Mouse (Mus musculus) forebrain, embryonic 14.5 days (tissue): ENCODE results near the gene Dnajc16. TPM values are rescaled to one million over a fixed set of nuclear protein-coding genes. Genes with fewer than 3 reads are reported as not detected.

ENCODE experiments used
- ATAC-seq: fragments of 200-750 bp; cut with Nextera tagmentation; 2 replicates; pipeline ENCODE4 v1.8.0; 2017; ENCODE audit warnings: mild to moderate bottlenecking, moderate library complexity
- DNase-seq: peaks from one replicate; pipeline ENCODE4 v3.0.0-alpha.2; 2015; ENCODE audit warnings: low spot score
- H3K27ac ChIP-seq: fragments of 300-500 bp; sonication (generic); 2 replicates; pipeline ENCODE4 v1.5.1; 2014; ENCODE audit warnings: low read depth, mild to moderate bottlenecking, control low read depth, low read length, moderate library complexity
- H3K27me3 ChIP-seq: fragments of 300-500 bp; sonication (generic); replicated peaks from 2 replicates; pipeline ENCODE4 v1.6.1; 2014; ENCODE audit warnings: low read length, control low read depth, mixed read lengths; ENCODE audit not compliant: control insufficient read depth, insufficient read depth
- H3K36me3 ChIP-seq: fragments of 300-500 bp; sonication (generic); 2 replicates; pipeline ENCODE4 v1.6.1; 2014; ENCODE audit warnings: low read length, control low read depth; ENCODE audit not compliant: control insufficient read depth, insufficient read depth
- H3K4me1 ChIP-seq: fragments of 300-500 bp; sonication (generic); 2 replicates; pipeline ENCODE4 v1.6.1; 2014; ENCODE audit warnings: antibody characterized with exemption, low read length, control low read depth; ENCODE audit not compliant: control insufficient read depth, insufficient read depth
- H3K4me2 ChIP-seq: fragments of 300-500 bp; sonication (generic); 2 replicates; pipeline ENCODE4 v1.6.1; 2014; ENCODE audit warnings: mild to moderate bottlenecking, control low read depth, low read length
- H3K4me3 ChIP-seq: fragments of 300-500 bp; sonication (generic); 2 replicates; pipeline ENCODE4 v1.5.1; 2014; ENCODE audit warnings: low read depth, low read length, control low read depth
- H3K9ac ChIP-seq: fragments of 300-500 bp; sonication (generic); 2 replicates; pipeline ENCODE4 v1.6.1; 2014; ENCODE audit warnings: mild to moderate bottlenecking, low read length, control low read depth, moderate library complexity
- H3K9me3 ChIP-seq: fragments of 300-500 bp; sonication (generic); replicated peaks from 2 replicates; pipeline ENCODE4 v1.6.1; 2016; ENCODE audit warnings: low read length, control low read depth, mixed read lengths; ENCODE audit not compliant: control insufficient read depth
- WGBS: fragments of 180-500 bp; shearing (Covaris S2); extraction: QIAGEN DNeasy Blood & Tissue Kit; methylation state at CpG from one replicate; pipeline ENCODE4 v1.1.7; 2014; 5-methylcytosine and 5-hydroxymethylcytosine counted together
- polyA plus RNA-seq: library from polyadenylated mRNA; unstranded; fragments of >200 nt; fragmentation: Nextera tagmentation; extraction: Ambion mirVana; gene quantifications from 2 replicates; pipeline ENCODE4 v1.2.1, GENCODE M21; 2014

Dnajc16 gene
- polyA plus RNA-seq, result 3.6 and 4.6 TPM in 2 replicates

- peak within 1 kb of the TSS; percentile 74 for H3K27ac ChIP-seq
- 1% methylated on average over 41 of the region's 42 CpGs for WGBS
- H3K9ac ChIP-seq, result peak within 1 kb of the TSS; percentile 95
- ATAC-seq (peak; percentile 93), DNase-seq (peak; percentile 100)
- peaks cover 13% of the 10 kb centered on the region for H3K4me1 ChIP-seq
- H3K36me3 ChIP-seq, result peaks cover 23% of the 10 kb centered on the region
- no peaks in the 10 kb centered on the region for H3K9me3 ChIP-seq
- peak within 1 kb of the TSS; percentile 82 for H3K4me2 ChIP-seq
- H3K27me3 ChIP-seq, result no peaks in the 10 kb centered on the region
- peak within 1 kb of the TSS; percentile 95 for H3K4me3 ChIP-seq
Observed at GRCm38 (mm10) chr4:141790524-141790990, at the start of gene Dnajc16. Gene Dnajc16 (minus strand): TSS chr4:141790931.

- no peak overlapping the region for H3K27ac ChIP-seq
- H3K4me2 ChIP-seq, result no peak overlapping the region
- H3K36me3 ChIP-seq, result no peaks in the 10 kb centered on the region
- no peaks in the 10 kb centered on the region for H3K4me1 ChIP-seq
- 66% methylated on average over 5 of the region's 5 CpGs for WGBS
- no peak overlapping the region for H3K9ac ChIP-seq
- ATAC-seq, result no peak
- no peak overlapping the region for H3K4me3 ChIP-seq
- no peaks in the 10 kb centered on the region for H3K27me3 ChIP-seq
- no peak for DNase-seq
- H3K9me3 ChIP-seq, result no peaks in the 10 kb centered on the region
Observed at GRCm38 (mm10) chr4:141834536-141835095, 43.9 kb upstream of the Dnajc16 start.

DNA sequence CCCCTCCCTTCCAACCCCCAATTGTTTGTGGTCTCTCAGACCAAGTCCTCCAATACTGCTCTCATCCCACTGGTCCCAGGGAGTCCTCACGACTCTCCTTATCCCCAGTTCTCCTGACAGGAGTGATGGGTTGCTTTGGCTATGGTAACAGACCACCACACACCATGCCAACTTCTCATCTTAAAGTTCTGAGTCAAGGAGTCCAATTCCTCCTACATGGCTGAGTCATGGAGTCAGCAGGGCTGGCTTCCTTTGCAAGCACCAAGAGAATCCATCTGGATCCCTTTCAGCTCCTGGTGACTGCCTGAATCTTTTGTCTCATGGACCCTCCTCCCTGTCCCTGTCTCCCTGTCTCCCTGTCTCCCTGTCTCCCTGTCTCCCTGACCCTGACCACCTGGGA lies 43.2 kb upstream of the Dnajc16 start:
- 55% methylated on average over 1 of the region's 1 CpGs for WGBS

DNA sequence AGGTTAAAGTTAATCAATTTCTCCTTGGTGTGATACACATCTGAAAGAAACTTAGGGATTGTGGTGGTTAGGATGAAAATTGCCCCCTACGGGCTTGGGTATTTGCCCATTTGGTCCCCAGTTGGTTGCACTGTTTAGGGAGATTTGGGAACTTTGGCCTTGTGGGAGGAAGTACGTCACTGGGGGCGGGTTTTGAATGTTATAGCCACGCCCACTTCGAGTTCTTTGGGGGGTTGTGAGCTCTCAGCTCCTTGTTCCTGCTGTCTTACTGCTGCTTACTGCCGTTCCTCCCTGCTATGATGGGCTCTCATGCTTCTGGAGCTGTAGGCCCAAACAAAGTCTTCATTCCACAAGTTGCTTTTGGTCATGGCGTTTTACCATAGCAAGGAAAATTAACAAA lies 40.6 kb upstream of the Dnajc16 start:
- DNase-seq (no peak), ATAC-seq (no peak)
- WGBS, result 83% methylated on average over 7 of the region's 7 CpGs
- Histone ChIP-seq H3K9ac (no peak overlapping the region), H3K4me2 (no peak overlapping the region), H3K27me3 (no peaks in the 10 kb centered on the region), H3K4me1 (no peaks in the 10 kb centered on the region), H3K9me3 (no peaks in the 10 kb centered on the region), H3K27ac (no peak overlapping the region), H3K36me3 (no peaks in the 10 kb centered on the region), H3K4me3 (no peak overlapping the region)

More for the DNA sequence above, 43.2 kb upstream of the Dnajc16 start:
- no peaks in the 10 kb centered on the region for H3K36me3 ChIP-seq
- no peaks in the 10 kb centered on the region for H3K4me1 ChIP-seq
- no peaks in the 10 kb centered on the region for H3K27me3 ChIP-seq
- DNase-seq (no peak), ATAC-seq (no peak)
- no peaks in the 10 kb centered on the region for H3K9me3 ChIP-seq
- H3K27ac ChIP-seq, result no peak overlapping the region
- no peak overlapping the region for H3K4me3 ChIP-seq
- H3K9ac ChIP-seq, result no peak overlapping the region
- H3K4me2 ChIP-seq, result no peak overlapping the region

DNA sequence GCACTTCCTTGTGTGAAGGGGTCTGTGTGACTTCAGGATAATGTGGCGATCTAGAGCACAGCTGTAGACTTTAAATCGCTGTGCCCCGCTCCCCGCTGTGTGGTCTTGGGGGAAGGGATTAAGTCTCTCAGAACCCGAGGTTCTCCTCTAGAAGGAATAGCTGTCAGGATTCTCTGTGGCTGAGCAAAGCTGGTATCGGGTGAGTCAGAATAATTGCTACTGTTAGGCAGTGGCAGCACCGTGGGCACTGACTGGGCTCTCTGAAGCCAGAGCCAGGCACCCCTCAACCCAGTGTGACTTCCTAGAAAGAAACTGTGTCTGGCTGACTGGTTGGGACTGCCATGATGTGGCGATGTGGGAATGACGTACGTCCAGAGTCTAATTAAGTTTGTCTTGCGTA lies 39.6 kb upstream of the Dnajc16 start:
- WGBS, result 48% methylated on average over 11 of the region's 11 CpGs
- no peak for ATAC-seq

DNA sequence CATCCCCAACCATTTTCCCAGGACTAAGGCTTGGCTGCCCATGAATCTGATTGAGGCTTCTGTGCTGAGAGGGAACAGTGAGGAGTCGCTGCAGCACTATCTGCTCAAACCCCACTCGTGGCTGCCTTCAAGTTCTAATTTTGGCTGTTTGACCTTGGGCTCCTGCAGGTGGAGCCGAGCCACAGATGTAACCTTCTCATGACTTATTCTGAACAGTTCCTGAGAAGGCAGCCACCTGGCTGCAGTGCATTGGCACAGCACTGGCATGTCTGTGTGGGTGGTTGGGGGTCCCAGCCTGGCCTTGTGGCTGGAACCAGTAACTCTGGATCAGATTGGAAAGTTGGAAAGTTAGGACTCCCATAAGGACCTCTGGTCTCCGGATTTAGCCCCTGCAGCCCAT lies 37.4 kb upstream of the Dnajc16 start:
- Histone ChIP-seq H3K9me3 (no peaks in the 10 kb centered on the region), H3K4me3 (no peak overlapping the region), H3K4me2 (no peak overlapping the region), H3K27me3 (no peaks in the 10 kb centered on the region), H3K9ac (no peak overlapping the region), H3K4me1 (no peaks in the 10 kb centered on the region), H3K36me3 (no peaks in the 10 kb centered on the region), H3K27ac (no peak overlapping the region)
- DNase-seq (no peak), ATAC-seq (no peak)
- 80% methylated on average over 4 of the region's 4 CpGs for WGBS

More for the DNA sequence above, 39.6 kb upstream of the Dnajc16 start:
- no peak overlapping the region for H3K27ac ChIP-seq
- H3K36me3 ChIP-seq, result no peaks in the 10 kb centered on the region
- H3K27me3 ChIP-seq, result no peaks in the 10 kb centered on the region
- DNase-seq, result no peak
- no peak overlapping the region for H3K4me2 ChIP-seq
- no peaks in the 10 kb centered on the region for H3K4me1 ChIP-seq
- H3K9ac ChIP-seq, result no peak overlapping the region
- H3K4me3 ChIP-seq, result no peak overlapping the region
- H3K9me3 ChIP-seq, result no peaks in the 10 kb centered on the region

DNA sequence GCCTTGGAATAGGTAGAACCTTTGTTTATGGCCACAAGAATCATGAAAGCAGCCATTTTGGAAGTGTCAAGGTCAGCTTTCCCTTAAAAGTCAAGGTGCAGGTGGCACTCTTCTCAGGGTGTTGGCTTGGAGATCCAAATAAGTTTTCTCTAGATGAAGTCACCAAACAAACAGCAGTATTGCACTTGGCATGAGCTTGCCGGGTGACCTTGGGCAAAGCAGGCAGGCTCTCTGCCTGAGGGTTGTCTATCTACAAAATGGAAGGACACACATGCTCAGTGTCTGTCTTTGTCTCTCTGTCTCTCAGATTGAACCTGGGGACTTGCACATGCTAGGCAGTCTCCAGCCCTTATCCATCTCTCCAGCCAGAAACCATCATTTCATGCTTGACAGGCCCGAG lies 36.7 kb upstream of the Dnajc16 start:
- no peak overlapping the region for H3K27ac ChIP-seq
- no peaks in the 10 kb centered on the region for H3K36me3 ChIP-seq
- H3K27me3 ChIP-seq, result no peaks in the 10 kb centered on the region
- ATAC-seq (no peak), DNase-seq (no peak)
- H3K9ac ChIP-seq, result no peak overlapping the region
- no peak overlapping the region for H3K4me2 ChIP-seq
- H3K4me1 ChIP-seq, result no peaks in the 10 kb centered on the region
- H3K9me3 ChIP-seq, result no peaks in the 10 kb centered on the region
- 92% methylated on average over 2 of the region's 2 CpGs for WGBS
- no peak overlapping the region for H3K4me3 ChIP-seq

GRCm38 (mm10) chr4:141826060-141826459 lies 35.3 kb upstream of the Dnajc16 start, which contains the start of gene Cela2a:
Gene Cela2a (minus strand): TSS chr4:141826160.
- DNase-seq (no peak), ATAC-seq (no peak)
- Histone ChIP-seq H3K4me1 (no peaks in the 10 kb centered on the region), H3K27me3 (no peaks in the 10 kb centered on the region), H3K9ac (no peak within 1 kb of the TSS), H3K36me3 (no peaks in the 10 kb centered on the region), H3K4me3 (no peak within 1 kb of the TSS), H3K4me2 (no peak within 1 kb of the TSS), H3K9me3 (no peaks in the 10 kb centered on the region), H3K27ac (no peak within 1 kb of the TSS)
- WGBS, result 67% methylated on average over 5 of the region's 5 CpGs

- H3K27me3 ChIP-seq, result no peaks in the 10 kb centered on the region
- no peaks in the 10 kb centered on the region for H3K9me3 ChIP-seq
- WGBS, result 72% methylated on average over 3 of the region's 3 CpGs
- H3K4me3 ChIP-seq, result no peak overlapping the region
- H3K4me2 ChIP-seq, result no peak overlapping the region
- H3K36me3 ChIP-seq, result no peaks in the 10 kb centered on the region
- H3K27ac ChIP-seq, result no peak overlapping the region
- H3K4me1 ChIP-seq, result no peaks in the 10 kb centered on the region
- H3K9ac ChIP-seq, result no peak overlapping the region
- no peak for DNase-seq
- ATAC-seq, result no peak
Observed at GRCm38 (mm10) chr4:141822979-141823378, 32.2 kb upstream of the Dnajc16 start.
